Mouse (Mus musculus) left cerebral cortex, postnatal 4 days (tissue): ENCODE data around the gene Pld1. TPM values are rescaled to one million over a fixed set of nuclear protein-coding genes. Genes with fewer than 3 reads are reported as not detected.

Experiments
- DNase-seq: peaks from one replicate; pipeline ENCODE4 v3.0.0-alpha.2; 2022
- intact Hi-C: fragments of 180-260 bp; cut with DNase I; formaldehyde crosslinking; loops from one replicate; pipeline ENCODE4 v1.15.1; 2025
- total RNA-seq, 2 experiments: library from RNA; stranded (reverse); gene quantifications; 2 replicates each; pipeline ENCODE4 v1.2.3; 2021

Gene Pld1
- 1 to 10 TPM; 7.6 TPM for total RNA-seq

- intact Hi-C loops, result no loop called here
- peak; percentile 34 for DNase-seq
These were observed at the start of gene Pld1 for GRCm38 (mm10) chr3:27938381-27939323. Gene Pld1 (plus strand): TSS chr3:27938695.

GRCm38 (mm10) chr3:27896318-27896892 lies 42.1 kb upstream of the Pld1 start, which contains the start of gene Tmem212:
Gene Tmem212 (minus strand): TSS chr3:27896368.
- DNase-seq, result no peak
- intact Hi-C loops, result no loop called here

GRCm38 (mm10) chr3:27898178-27898577 lies 40.3 kb upstream of the Pld1 start:
- no peak for DNase-seq
- intact Hi-C loops, result no loop called here

- intact Hi-C loops, result no loop called here
- peak; percentile 56 for DNase-seq
These were observed 39.3 kb upstream of the Pld1 start for GRCm38 (mm10) chr3:27899012-27899726.

- no peak for DNase-seq
- intact Hi-C loops, result no loop called here
These were observed 36.6 kb upstream of the Pld1 start for GRCm38 (mm10) chr3:27901846-27902245.

- intact Hi-C loops, result no loop called here
- no peak for DNase-seq
These were observed 33.7 kb upstream of the Pld1 start for GRCm38 (mm10) chr3:27904659-27905330.

GRCm38 (mm10) chr3:27906647-27907209 lies 31.8 kb upstream of the Pld1 start:
- intact Hi-C loops, result no loop called here
- DNase-seq, result no peak

- intact Hi-C loops, result no loop called here
- DNase-seq, result no peak
These were observed 31.2 kb upstream of the Pld1 start for GRCm38 (mm10) chr3:27907301-27907700.

- DNase-seq, result no peak
- intact Hi-C loops, result no loop called here
These were observed 30.2 kb upstream of the Pld1 start for GRCm38 (mm10) chr3:27908316-27908715.

GRCm38 (mm10) chr3:27909016-27909415 lies 29.5 kb upstream of the Pld1 start:
- intact Hi-C loops, result no loop called here
- no peak for DNase-seq

GRCm38 (mm10) chr3:27918656-27919436 lies 19.6 kb upstream of the Pld1 start:
- intact Hi-C loops, result no loop called here

GRCm38 (mm10) chr3:27921268-27922020 lies 17.1 kb upstream of the Pld1 start:
- intact Hi-C loops, result no loop called here

More at GRCm38 (mm10) chr3:27918656-27919436, 19.6 kb upstream of the Pld1 start:
- DNase-seq, result no peak

GRCm38 (mm10) chr3:27924037-27924436 lies 14.5 kb upstream of the Pld1 start:
- intact Hi-C loops, result no loop called here
- no peak for DNase-seq

More at GRCm38 (mm10) chr3:27921268-27922020, 17.1 kb upstream of the Pld1 start:
- no peak for DNase-seq

- no peak for DNase-seq
These were observed 9.3 kb upstream of the Pld1 start for GRCm38 (mm10) chr3:27929219-27929618.

GRCm38 (mm10) chr3:27932391-27932790 lies 6.1 kb upstream of the Pld1 start:
- DNase-seq, result no peak
- intact Hi-C loops, result no loop called here

More at GRCm38 (mm10) chr3:27929219-27929618, 9.3 kb upstream of the Pld1 start:
- intact Hi-C loops, result no loop called here

- no peak for DNase-seq
- intact Hi-C loops, result no loop called here
These were observed 2.9 kb upstream of the Pld1 start for GRCm38 (mm10) chr3:27935644-27936043.

- no peak for DNase-seq
- intact Hi-C loops, result no loop called here
These were observed 1.8 kb upstream of the Pld1 start for GRCm38 (mm10) chr3:27936731-27937130.

GRCm38 (mm10) chr3:27937144-27938110 lies 1.1 kb upstream of the Pld1 start:
- intact Hi-C loops, result no loop called here

More at GRCm38 (mm10) chr3:27937144-27938110, 1.1 kb upstream of the Pld1 start:
- no peak for DNase-seq
